Mouse (Mus musculus) forebrain, postnatal 0 days (tissue): ENCODE data around the gene Pnrc2. TPM values are rescaled to one million over a fixed set of nuclear protein-coding genes. Genes with fewer than 3 reads are reported as not detected.

Experiments
- ATAC-seq: fragments of 200-750 bp; cut with Nextera tagmentation; 2 replicates; pipeline ENCODE4 v1.8.0; 2017; ENCODE audit warnings: mild to moderate bottlenecking, moderate library complexity
- DNase-seq: peaks from one replicate; pipeline ENCODE4 v3.0.0-alpha.2; 2015
- H3K27ac ChIP-seq: fragments of 300-500 bp; sonication (generic); 2 replicates; pipeline ENCODE4 v1.5.1; 2014; ENCODE audit warnings: low read depth, mild to moderate bottlenecking, antibody characterized with exemption, low read length, moderate library complexity, mixed read lengths
- H3K27me3 ChIP-seq: fragments of 300-500 bp; sonication (generic); 2 replicates; pipeline ENCODE4 v1.6.1; 2014; ENCODE audit warnings: mild to moderate bottlenecking, low read length, mixed read lengths; ENCODE audit not compliant: insufficient read depth
- H3K36me3 ChIP-seq: fragments of 300-500 bp; sonication (generic); 2 replicates; pipeline ENCODE4 v1.6.1; 2014; ENCODE audit warnings: mild to moderate bottlenecking, moderate library complexity; ENCODE audit not compliant: insufficient read depth
- H3K4me1 ChIP-seq: fragments of 300-500 bp; sonication (generic); 2 replicates; pipeline ENCODE4 v1.6.1; 2014; ENCODE audit warnings: antibody characterized with exemption; ENCODE audit not compliant: insufficient read depth
- H3K4me2 ChIP-seq: fragments of 300-500 bp; sonication (generic); 2 replicates; pipeline ENCODE4 v1.6.1; 2014; ENCODE audit warnings: low read depth, mild to moderate bottlenecking, moderate library complexity
- H3K4me3 ChIP-seq: fragments of 300-500 bp; sonication (generic); 2 replicates; pipeline ENCODE4 v1.5.1; 2014; ENCODE audit warnings: low read depth, low read length, mixed read lengths
- H3K9ac ChIP-seq: fragments of 300-500 bp; sonication (generic); 2 replicates; pipeline ENCODE4 v1.6.1; 2014; ENCODE audit warnings: mild to moderate bottlenecking
- H3K9me3 ChIP-seq: fragments of 300-500 bp; sonication (generic); 2 replicates; pipeline ENCODE4 v1.6.1; 2016; ENCODE audit warnings: low read length
- CTCF ChIP-seq: sonication (generic); IDR thresholded peaks from 2 replicates; pipeline ENCODE4 v1.5.1; 2016; ENCODE audit warnings: antibody characterized with exemption, control low read depth, low read depth
- WGBS: fragments of 180-500 bp; shearing (Covaris S2); extraction: QIAGEN DNeasy Blood & Tissue Kit; methylation state at CpG from one replicate; pipeline ENCODE4 v1.1.7; 2014; 5-methylcytosine and 5-hydroxymethylcytosine counted together
- polyA plus RNA-seq: library from polyadenylated mRNA; unstranded; fragments of >200 nt; fragmentation: Nextera tagmentation; extraction: Ambion mirVana; gene quantifications from 2 replicates; pipeline ENCODE4 v1.2.1, GENCODE M21; 2015
- total RNA-seq: library from RNA; depleted of rRNA; stranded (reverse); fragments of >200 nt; gene quantifications from 2 replicates; pipeline ENCODE4 v1.2.3, GENCODE M21; 2014

Gene Pnrc2
- total and polyA plus RNA-seq, 2 experiments from 2014 or later = 73.0 to 75.0 TPM

DNA sequence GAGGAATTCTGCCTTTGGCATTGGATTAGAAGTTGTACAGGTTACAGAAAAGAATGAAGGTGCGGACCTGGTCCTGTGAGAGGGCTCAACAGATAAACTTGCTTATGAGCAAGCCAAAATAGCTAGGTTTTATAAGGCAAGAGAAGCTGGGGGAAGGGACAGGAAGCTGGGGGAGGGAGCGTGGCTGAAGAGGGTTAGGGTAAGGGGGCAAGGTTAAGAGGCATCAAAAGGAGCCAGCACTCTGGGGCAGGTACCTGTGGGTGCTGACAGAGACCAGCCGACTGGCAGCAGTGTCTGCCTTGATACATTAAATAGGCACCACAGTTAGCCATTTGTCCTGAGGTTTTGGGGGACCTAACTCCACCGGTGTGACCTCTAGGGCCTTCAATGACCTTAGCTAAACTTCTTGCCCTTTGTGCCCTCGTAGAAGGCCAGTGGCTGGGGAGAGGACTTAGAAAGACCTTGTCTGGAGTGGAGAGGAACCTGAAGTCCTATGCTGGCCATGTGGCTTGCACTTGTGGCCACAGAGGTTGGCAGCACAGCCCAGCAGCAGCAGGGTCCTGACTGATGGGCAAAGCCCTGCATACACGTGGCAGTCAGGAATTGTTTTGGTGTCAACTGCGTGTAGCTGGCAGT is 10.3 kb upstream of the Pnrc2 start:
- ATAC-seq = no peak
- Histone ChIP-seq H3K4me1 (no peaks in the 10 kb centered on the region), H3K9me3 (no peaks in the 10 kb centered on the region), H3K4me2 (no peak overlapping the region), H3K27ac (no peak overlapping the region), H3K27me3 (no peaks in the 10 kb centered on the region), H3K9ac (no peak overlapping the region), H3K36me3 (no peaks in the 10 kb centered on the region), H3K4me3 (no peak overlapping the region)
- WGBS = 72% methylated on average over 7 of the region's 7 CpGs
- DNase-seq = no peak
- TF ChIP-seq CTCF = no peak

DNA sequence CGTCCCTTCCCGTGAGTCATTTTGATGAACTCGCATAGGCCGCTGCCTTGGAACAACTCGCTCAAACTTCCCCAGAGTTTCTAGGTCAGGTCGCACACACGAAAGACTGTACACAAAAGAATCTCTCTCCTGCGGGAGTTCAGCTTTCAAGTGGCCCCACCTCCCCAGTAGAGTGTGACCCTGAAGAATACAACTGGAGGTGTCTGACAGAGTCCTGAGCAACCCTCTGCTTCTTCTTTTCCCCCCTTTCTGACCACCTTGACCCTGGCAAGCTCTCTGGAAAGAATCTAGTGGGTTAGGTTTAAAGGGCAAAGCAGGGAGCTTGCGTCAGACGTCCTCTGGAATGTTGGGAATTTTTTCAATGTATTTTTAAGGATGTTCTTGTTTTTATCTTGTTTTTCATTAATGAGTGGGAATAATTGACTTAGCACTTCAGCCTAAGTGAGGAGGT is 9.8 kb upstream of the Pnrc2 start:
- DNase-seq (no peak), ATAC-seq (no peak)
- Histone ChIP-seq H3K36me3 (no peaks in the 10 kb centered on the region), H3K4me3 (no peak overlapping the region), H3K27ac (no peak overlapping the region), H3K4me2 (no peak overlapping the region), H3K27me3 (no peaks in the 10 kb centered on the region), H3K9ac (no peak overlapping the region), H3K9me3 (no peaks in the 10 kb centered on the region), H3K4me1 (no peaks in the 10 kb centered on the region)
- 36% methylated on average over 10 of the region's 10 CpGs for WGBS
- no peak for TF ChIP-seq CTCF

DNA sequence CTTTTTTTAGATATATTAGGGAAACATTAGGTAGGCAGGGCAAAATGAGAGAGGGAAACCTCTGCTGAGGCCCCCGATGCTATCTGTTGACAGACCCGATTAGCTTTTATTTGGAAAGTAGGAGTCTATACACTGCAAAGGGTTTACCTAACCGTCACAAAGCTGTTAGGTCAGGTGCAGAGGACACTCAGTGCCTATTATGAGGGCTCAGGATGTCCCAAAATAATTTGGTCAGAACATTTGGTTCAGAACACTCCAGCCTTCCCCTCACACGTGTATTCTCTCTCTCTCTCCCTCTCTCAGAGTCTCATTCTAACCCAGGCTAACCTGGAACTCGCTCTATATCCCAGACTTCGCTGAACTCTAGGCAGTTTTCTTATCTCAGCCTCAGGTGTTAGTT is 8.4 kb upstream of the Pnrc2 start:
- no peak overlapping the region for H3K9ac ChIP-seq
- H3K27ac ChIP-seq = no peak overlapping the region
- H3K4me2 ChIP-seq = no peak overlapping the region
- H3K9me3 ChIP-seq = no peaks in the 10 kb centered on the region
- no peak overlapping the region for H3K4me3 ChIP-seq
- H3K27me3 ChIP-seq = no peaks in the 10 kb centered on the region
- ATAC-seq (no peak), DNase-seq (no peak)
- 0 out of 2 replicates have a peak, but pooled peaks cover under 1% of the 10 kb centered on the region for H3K4me1 ChIP-seq
- WGBS = 79% methylated on average over 6 of the region's 6 CpGs
- no peaks in the 10 kb centered on the region for H3K36me3 ChIP-seq
- TF ChIP-seq CTCF = no peak

DNA sequence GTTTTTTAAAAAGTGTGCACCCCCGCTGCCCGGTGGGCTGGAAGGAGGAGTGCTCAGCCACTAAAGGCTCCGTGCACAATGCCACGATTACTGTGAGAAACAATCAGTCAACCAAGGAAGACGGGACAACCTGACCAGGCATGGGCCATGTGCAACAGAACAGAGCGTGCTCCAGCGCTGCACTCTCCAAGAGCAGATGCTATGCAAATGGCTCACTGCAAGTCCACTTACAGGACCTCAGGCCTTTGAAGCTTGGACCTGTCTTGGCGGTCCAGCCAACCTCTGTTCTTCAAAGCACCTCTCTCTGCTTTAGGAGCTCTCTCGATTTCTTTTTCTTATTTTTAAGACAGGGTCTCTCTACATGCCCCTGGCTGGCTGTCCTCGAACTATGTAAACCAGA is 6.9 kb upstream of the Pnrc2 start:
- TF ChIP-seq CTCF = no peak
- H3K4me3 ChIP-seq = no peak overlapping the region
- no peak overlapping the region for H3K4me2 ChIP-seq
- peaks cover 9% of the 10 kb centered on the region for H3K4me1 ChIP-seq
- H3K27me3 ChIP-seq = no peaks in the 10 kb centered on the region
- no peaks in the 10 kb centered on the region for H3K9me3 ChIP-seq
- ATAC-seq (no peak), DNase-seq (no peak)
- H3K27ac ChIP-seq = no peak overlapping the region
- H3K36me3 ChIP-seq = no peaks in the 10 kb centered on the region
- WGBS = 87% methylated on average over 10 of the region's 10 CpGs
- no peak overlapping the region for H3K9ac ChIP-seq

DNA sequence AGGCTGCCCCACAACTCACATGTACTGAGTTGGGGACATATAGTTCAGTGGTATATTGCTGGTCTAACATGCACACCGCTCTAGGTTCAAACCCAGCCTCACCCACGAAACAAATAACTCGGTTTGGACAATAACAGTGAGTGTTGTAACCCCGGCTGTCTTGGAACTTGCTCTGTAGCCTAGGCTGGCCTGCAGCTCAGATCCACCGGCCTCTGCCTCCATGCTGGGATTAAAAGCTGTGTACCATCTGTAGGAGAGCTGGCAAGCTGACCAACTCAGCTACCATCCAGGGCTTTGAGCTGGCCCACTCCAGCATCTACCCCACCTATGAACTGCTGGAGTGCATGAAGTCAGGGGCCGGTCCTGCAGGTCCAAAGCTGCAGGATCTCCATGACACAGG is 6.4 kb upstream of the Pnrc2 start:
- no peak for DNase-seq
- no peak for TF ChIP-seq CTCF
- no peak overlapping the region for H3K27ac ChIP-seq
- peaks cover 9% of the 10 kb centered on the region for H3K4me1 ChIP-seq
- WGBS = 94% methylated on average over 6 of the region's 6 CpGs
- H3K4me2 ChIP-seq = no peak overlapping the region
- no peak for ATAC-seq
- no peaks in the 10 kb centered on the region for H3K9me3 ChIP-seq
- H3K9ac ChIP-seq = no peak overlapping the region
- H3K4me3 ChIP-seq = no peak overlapping the region
- H3K36me3 ChIP-seq = no peaks in the 10 kb centered on the region
- no peaks in the 10 kb centered on the region for H3K27me3 ChIP-seq

DNA sequence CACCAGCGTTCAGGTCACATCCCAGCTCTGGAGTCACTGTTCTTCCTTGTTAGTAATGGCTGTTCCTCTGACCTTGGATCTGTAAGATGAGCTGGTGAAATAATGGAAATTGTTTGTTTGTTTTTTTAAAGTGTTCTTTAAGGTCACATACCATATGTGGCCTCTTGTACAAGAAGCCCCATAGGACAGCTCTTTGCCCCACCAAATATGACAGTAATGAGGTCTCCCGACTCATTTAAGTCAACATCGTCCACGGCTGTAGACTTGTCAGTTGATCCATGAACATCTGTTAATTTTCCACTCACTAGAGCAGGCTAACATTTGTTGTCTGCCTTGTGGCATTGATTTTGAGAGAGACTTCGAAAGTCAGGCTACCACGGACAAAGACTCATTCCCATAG is 5.4 kb upstream of the Pnrc2 start:
- Histone ChIP-seq H3K4me2 (no peak overlapping the region), H3K4me1 (peaks cover 15% of the 10 kb centered on the region), H3K4me3 (no peak overlapping the region), H3K36me3 (no peaks in the 10 kb centered on the region), H3K9me3 (no peaks in the 10 kb centered on the region), H3K27me3 (no peaks in the 10 kb centered on the region), H3K27ac (no peak overlapping the region), H3K9ac (no peak overlapping the region)
- ATAC-seq = no peak
- no peak for DNase-seq
- 77% methylated on average over 6 of the region's 6 CpGs for WGBS
- TF ChIP-seq CTCF = no peak

DNA sequence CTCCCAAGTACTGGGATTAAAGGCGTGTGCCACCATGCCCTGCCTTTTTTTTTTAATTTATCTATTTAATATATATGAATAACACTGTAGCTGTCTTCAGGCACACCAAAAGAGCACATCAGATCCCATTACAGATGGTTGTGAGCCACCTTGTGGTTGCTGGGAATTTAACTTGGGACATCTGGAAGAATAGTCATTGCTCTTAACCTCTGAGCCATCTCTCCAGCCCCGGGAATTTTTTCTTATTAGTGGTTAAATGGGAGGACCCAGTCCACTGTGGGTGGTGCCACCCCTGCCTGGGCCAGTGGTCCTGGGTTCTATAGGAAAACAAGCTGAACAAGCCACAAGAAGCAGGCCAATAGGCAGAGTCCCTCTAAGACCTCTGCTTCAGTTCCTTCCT is 4.1 kb upstream of the Pnrc2 start:
- H3K4me1 ChIP-seq = peaks cover 17% of the 10 kb centered on the region
- H3K9ac ChIP-seq = no peak overlapping the region
- peak; percentile 27 for DNase-seq
- ATAC-seq = no peak
- H3K27me3 ChIP-seq = no peaks in the 10 kb centered on the region
- H3K36me3 ChIP-seq = no peaks in the 10 kb centered on the region
- no peak overlapping the region for H3K27ac ChIP-seq
- H3K4me3 ChIP-seq = no peak overlapping the region
- no peaks in the 10 kb centered on the region for H3K9me3 ChIP-seq
- TF ChIP-seq CTCF = peak; percentile 57
- WGBS = 69% methylated on average over 2 of the region's 2 CpGs
- no peak overlapping the region for H3K4me2 ChIP-seq
